Mouse (Mus musculus): ENCODE results near the gene Ccn5. TPM values are rescaled to one million over a fixed set of nuclear protein-coding genes. Genes with fewer than 3 reads are reported as not detected.

Ccn5 gene
- polyA plus RNA-seq, 1 experiment from 2014 or later, result 0.48 TPM

Other genes with a start within 250 kb of the Ccn5 start
- gene Ttpal, start 218.5 kb upstream of the Ccn5 start, polyA plus RNA-seq (2016; fragmentation: Nextera tagmentation; extraction: Ambion mirVana), result 51.5 and 52.0 TPM in 2 replicates
- 36.2 and 38.4 TPM in 2 replicates for gene Serinc3, start 175.7 kb upstream of the Ccn5 start, polyA plus RNA-seq (2016; fragmentation: Nextera tagmentation; extraction: Ambion mirVana)
- 109 and 113 TPM in 2 replicates for gene Pkig, start 162.5 kb upstream of the Ccn5 start, polyA plus RNA-seq (2016; fragmentation: Nextera tagmentation; extraction: Ambion mirVana)
- 4.0 and 4.3 TPM in 2 replicates for gene Ada, start 70.6 kb upstream of the Ccn5 start, polyA plus RNA-seq (2016; fragmentation: Nextera tagmentation; extraction: Ambion mirVana)
- gene Kcnk15, start 32.8 kb downstream of the Ccn5 start, polyA plus RNA-seq (2016; fragmentation: Nextera tagmentation; extraction: Ambion mirVana), result not detected in 2 replicates
- gene Rims4, start 97.8 kb downstream of the Ccn5 start, polyA plus RNA-seq (2016; fragmentation: Nextera tagmentation; extraction: Ambion mirVana), result 5.6 TPM in 2 replicates
- gene Ywhab, start 174.1 kb downstream of the Ccn5 start, polyA plus RNA-seq (2016; fragmentation: Nextera tagmentation; extraction: Ambion mirVana), result 355 and 373 TPM in 2 replicates
- 2.3 and 2.9 TPM in 2 replicates for gene Pabpc1l, start 204.6 kb downstream of the Ccn5 start, polyA plus RNA-seq (2016; fragmentation: Nextera tagmentation; extraction: Ambion mirVana)
- 32.0 and 34.5 TPM in 2 replicates for gene Stk4, start 249.5 kb downstream of the Ccn5 start, polyA plus RNA-seq (2016; fragmentation: Nextera tagmentation; extraction: Ambion mirVana)

Data from hindbrain, embryonic 12.5 days (tissue).